Mouse (Mus musculus) heart, postnatal 25 days (tissue): ENCODE measurements at regions not wholly inside any gene's neighbourhood (a gene's known extent, or its start where the extent isn't known, plus 50 kb on each side); places are given as distances from the start of the nearest gene placed in this dataset.
A peak's percentile ranks its signal among the peaks of the same experiment; 100 is the strongest.

Experiments used
- DNase-seq: peaks from one replicate; pipeline ENCODE4 v3.0.0; 2022; ENCODE audit warnings: low spot score
- intact Hi-C: fragments of 180-260 bp; cut with DNase I; formaldehyde crosslinking; loops from one replicate; pipeline ENCODE4 v1.15.1; 2025

GRCm38 (mm10) chr6:116767738-116768522 is 51.2 kb upstream of the Tmem72 start:
- intact Hi-C loops = loop anchor here (2.0 to 10.0 kb wide), 5 partner anchors 113 to 1057 kb away; partner anchors contain the start of genes Cxcl12, Depp1 and Zfp422

GRCm38 (mm10) chr6:116774954-116775675 is 58.4 kb upstream of the Tmem72 start:
- intact Hi-C loops = no loop called here
- DNase-seq = no peak

More at GRCm38 (mm10) chr6:116767738-116768522, 51.2 kb upstream of the Tmem72 start:
- peak; percentile 40 for DNase-seq

- DNase-seq = no peak
Measured at GRCm38 (mm10) chr6:116786553-116787335, 70.0 kb upstream of the Tmem72 start.

GRCm38 (mm10) chr6:116793321-116793960 is 76.7 kb upstream of the Tmem72 start:
- no peak for DNase-seq
- intact Hi-C loops = no loop called here

More at GRCm38 (mm10) chr6:116786553-116787335, 70.0 kb upstream of the Tmem72 start:
- intact Hi-C loops = no loop called here

GRCm38 (mm10) chr6:116793961-116794336 is 77.2 kb upstream of the Tmem72 start:
- DNase-seq = no peak
- intact Hi-C loops = no loop called here

GRCm38 (mm10) chr6:116821215-116821912 is 104.7 kb upstream of the Tmem72 start:
- intact Hi-C loops = no loop called here
- DNase-seq = peak; percentile 17

GRCm38 (mm10) chr6:116822605-116823004 is 105.9 kb upstream of the Tmem72 start:
- intact Hi-C loops = no loop called here
- DNase-seq = no peak

- no peak for DNase-seq
- intact Hi-C loops = no loop called here
Measured at GRCm38 (mm10) chr6:116825628-116826027, 108.9 kb upstream of the Tmem72 start.

- intact Hi-C loops = no loop called here
Measured at GRCm38 (mm10) chr6:116829341-116829740, 112.6 kb upstream of the Tmem72 start.

GRCm38 (mm10) chr6:116845990-116846862 is 129.5 kb upstream of the Tmem72 start:
- no peak for DNase-seq
- intact Hi-C loops = no loop called here

More at GRCm38 (mm10) chr6:116829341-116829740, 112.6 kb upstream of the Tmem72 start:
- peak; percentile 48 for DNase-seq

- DNase-seq = no peak
- intact Hi-C loops = no loop called here
Measured at GRCm38 (mm10) chr6:116848538-116849093, 131.9 kb upstream of the Tmem72 start.

GRCm38 (mm10) chr6:116854029-116854428 is 137.3 kb upstream of the Tmem72 start:
- no peak for DNase-seq
- intact Hi-C loops = no loop called here

GRCm38 (mm10) chr6:116856093-116856492 is 139.4 kb upstream of the Tmem72 start:
- no peak for DNase-seq
- intact Hi-C loops = no loop called here

GRCm38 (mm10) chr6:116856917-116857491 is 140.3 kb upstream of the Tmem72 start:
- intact Hi-C loops = no loop called here

GRCm38 (mm10) chr6:116863130-116863529 is 146.4 kb upstream of the Tmem72 start:
- intact Hi-C loops = no loop called here
- no peak for DNase-seq

More at GRCm38 (mm10) chr6:116856917-116857491, 140.3 kb upstream of the Tmem72 start:
- no peak for DNase-seq

GRCm38 (mm10) chr6:116863626-116864025 is 146.9 kb upstream of the Tmem72 start:
- DNase-seq = no peak
- intact Hi-C loops = no loop called here

GRCm38 (mm10) chr6:116893299-116893698 is 176.6 kb upstream of the Tmem72 start:
- intact Hi-C loops = no loop called here
- no peak for DNase-seq

GRCm38 (mm10) chr6:116894252-116894651 is 177.5 kb upstream of the Tmem72 start:
- intact Hi-C loops = no loop called here

More at GRCm38 (mm10) chr6:116894252-116894651, 177.5 kb upstream of the Tmem72 start:
- no peak for DNase-seq
